Comparison of ENCODE assay signal across 26 mouse cellular contexts in genomic region chr9:94589672-94590071, GRCm38 (mm10). TPM values are rescaled to one million over a fixed set of nuclear protein-coding genes. Genes with fewer than 3 reads are reported as not detected.
DNase-seq lines count a peak whose midpoint lies in the region; ATAC-seq lines count a peak whose summit lies in the region.
"Had no signal": no experiment of that assay in that cellular context is flagged by ENCODE, and none has a peak within 500 bp of the region (broad histone marks: within the 10 kb centered on the region; RNA-seq: fewer than 3 reads in every experiment).

No protein-coding gene starts in this region.

- no peaks in the 10 kb centered on the region for H3K4me1 ChIP-seq in forebrain, embryonic 12.5 days
- no peaks in the 10 kb centered on the region for H3K4me1 ChIP-seq in midbrain, embryonic 15.5 days
- H3K4me1 ChIP-seq: forebrain, embryonic 15.5 days had no signal

- H3K9ac ChIP-seq in forebrain, embryonic 12.5 days = no peak overlapping the region
- no peak overlapping the region for H3K9ac ChIP-seq in midbrain, embryonic 15.5 days
- H3K9ac ChIP-seq: forebrain, embryonic 15.5 days; hindbrain, embryonic 14.5 days had no signal

- no peak overlapping the region for H3K27ac ChIP-seq in forebrain, embryonic 12.5 days
- H3K27ac ChIP-seq in midbrain, embryonic 15.5 days = no peak overlapping the region
- H3K27ac ChIP-seq: forebrain, embryonic 15.5 days; hindbrain, embryonic 14.5 days; hindbrain, postnatal 0 days had no signal

- 95% methylated on average over 2 of the region's 2 CpGs for WGBS in forebrain, embryonic 12.5 days
- 91% methylated on average over 2 of the region's 2 CpGs for WGBS in midbrain, embryonic 15.5 days

- H3K36me3 ChIP-seq in splenic B cell, adult 2 months (ENCODE audit: control insufficient read depth, insufficient read depth, low read length, poor library complexity, severe bottlenecking) = no peaks in the 10 kb centered on the region
- H3K36me3 ChIP-seq in forebrain, embryonic 12.5 days (replicated peaks) = no peaks in the 10 kb centered on the region
- no peaks in the 10 kb centered on the region for H3K36me3 ChIP-seq in midbrain, embryonic 15.5 days (replicated peaks)
- H3K36me3 ChIP-seq: forebrain, embryonic 15.5 days had no signal

- DNase-seq in lung, postnatal 36 days = peak; percentile 28
- DNase-seq in lung, postnatal 25 days (ENCODE audit: low spot score) = no peak
- peak; percentile 5 for DNase-seq in splenic B cell, adult 2 months (ENCODE audit: low read depth, low spot score)
- no peak for DNase-seq in kidney, adult 18-20 months
- DNase-seq: adrenal gland, postnatal 10 days; adrenal gland, postnatal 36 days; cerebellum, adult 11 months; cerebellum, adult 2 months; cerebellum, postnatal 10 days; cerebellum, postnatal 36 days; gastrocnemius, postnatal 10 days; gastrocnemius, postnatal 36 days; heart, adult 11 months; heart, postnatal 36 days had no signal

- H3K4me2 ChIP-seq in forebrain, embryonic 12.5 days = no peak overlapping the region
- H3K4me2 ChIP-seq in midbrain, embryonic 15.5 days = no peak overlapping the region
- H3K4me2 ChIP-seq: forebrain, embryonic 15.5 days; heart, embryonic 11.5 days; hindbrain, embryonic 14.5 days had no signal

- no peak overlapping the region for H3K4me3 ChIP-seq in forebrain, embryonic 12.5 days (replicated peaks)
- H3K4me3 ChIP-seq in midbrain, embryonic 15.5 days = no peak overlapping the region
- H3K4me3 ChIP-seq: forebrain, embryonic 15.5 days had no signal

- peak; percentile 86 for ATAC-seq in common myeloid progenitor, adult 5-6 weeks (replicated peaks; ENCODE audit: low read depth, poor library complexity, severe bottlenecking)
- 0 out of 2 replicates have a peak, but pooled peaks have one; percentile 36 for ATAC-seq in megakaryocyte, adult 5-6 weeks (ENCODE audit: poor library complexity, severe bottlenecking)
- ATAC-seq in forebrain, embryonic 12.5 days (ENCODE audit: low FRiP score) = no peak
- ATAC-seq in midbrain, embryonic 15.5 days (replicated peaks) = no peak
- ATAC-seq: CD4-positive, CD25-positive, alpha-beta regulatory T cell, adult 4 months; forebrain, embryonic 15.5 days; hindbrain, postnatal 0 days; inflammation-experienced regulatory T-cells, adult 6 months; intestine, embryonic 16.5 days; Patski had no signal

- no peaks in the 10 kb centered on the region for H3K27me3 ChIP-seq in splenic B cell, adult 2 months (ENCODE audit: control insufficient read depth, insufficient read depth, low read length, poor library complexity, severe bottlenecking)
- no peaks in the 10 kb centered on the region for H3K27me3 ChIP-seq in forebrain, embryonic 12.5 days
- H3K27me3 ChIP-seq in midbrain, embryonic 15.5 days (replicated peaks) = no peaks in the 10 kb centered on the region
- H3K27me3 ChIP-seq: forebrain, embryonic 15.5 days; Patski had no signal

- no peaks in the 10 kb centered on the region for H3K9me3 ChIP-seq in forebrain, embryonic 12.5 days
- H3K9me3 ChIP-seq in midbrain, embryonic 15.5 days = no peaks in the 10 kb centered on the region
- H3K9me3 ChIP-seq: forebrain, embryonic 15.5 days had no signal

RNA-seq across cellular contexts. Expression of gene 1190002N15Rik, which starts 51.8 kb away (rescaled TPM):
- 32.9 and 40.2 TPM in 2 replicates for total RNA-seq in common myeloid progenitor, adult 5-6 weeks (2017)
- total RNA-seq in megakaryocyte, adult 5-6 weeks (2015) = 15.1 and 23.4 TPM in 2 replicates
- total RNA-seq in megakaryocyte, adult 5-6 weeks (2017) = 16.9 and 17.2 TPM in 2 replicates
- 6.1 and 11.1 TPM in 2 replicates for polyA plus RNA-seq in forebrain, embryonic 12.5 days (2016; fragmentation: Nextera tagmentation; extraction: Ambion mirVana)
- 13.6 and 14.1 TPM in 2 replicates for polyA plus RNA-seq in midbrain, embryonic 15.5 days (2015; fragmentation: Nextera tagmentation; extraction: Ambion mirVana)

Comparison
In these comparisons a context has a peak if more than half of its experiments do, and no peak if none do; other contexts are left out.
1. DNase-seq: peak in lung, postnatal 36 days (single experiment) and splenic B cell, adult 2 months (single experiment); none in lung, postnatal 25 days (single experiment) and kidney, adult 18-20 months (single experiment).
2. ATAC-seq: peak in common myeloid progenitor, adult 5-6 weeks (single experiment) and megakaryocyte, adult 5-6 weeks (single experiment); none in forebrain, embryonic 12.5 days (single experiment) and midbrain, embryonic 15.5 days (single experiment).